Mouse (Mus musculus): ENCODE data around the gene Gabrb3. TPM values are rescaled to one million over a fixed set of nuclear protein-coding genes. Genes with fewer than 3 reads are reported as not detected.
"Not testable (repeated sequence)": the region's sequence is repeated elsewhere in the genome, so short reads cannot be mapped to it uniquely, and the experiment has no call there.

Gene Gabrb3
- polyA plus RNA-seq, 1 experiment from 2014 or later = not detected

- WGBS (ENCODE audit: insufficient replicate concordance) = 62% methylated on average over 7 of the region's 7 CpGs
- no peak overlapping the region for H3K4me2 ChIP-seq (ENCODE audit: low read depth, low read length)
- H3K9me3 ChIP-seq (replicated peaks; ENCODE audit: control insufficient read depth, low read length) = no peaks in the 10 kb centered on the region
Observed at GRCm38 (mm10) chr7:57706976-57707740, 287.7 kb downstream of the Gabrb3 start.

GRCm38 (mm10) chr7:57711709-57712108, 292.2 kb downstream of the Gabrb3 start:
- H3K4me3 ChIP-seq (ENCODE audit: low read depth, low read length) = no peak overlapping the region
- no peak overlapping the region for H3K4me2 ChIP-seq (ENCODE audit: low read depth, low read length)
- H3K4me1 ChIP-seq (ENCODE audit: control insufficient read depth, low read depth, low read length) = no peaks in the 10 kb centered on the region
- H3K27ac ChIP-seq (ENCODE audit: low read length) = no peak overlapping the region
- no peak overlapping the region for H3K9ac ChIP-seq (ENCODE audit: low read depth, low read length)
- H3K9me3 ChIP-seq (replicated peaks; ENCODE audit: control insufficient read depth, low read length) = no peaks in the 10 kb centered on the region
- ATAC-seq (ENCODE audit: low read depth) = no peak
- H3K27me3 ChIP-seq (ENCODE audit: control insufficient read depth, insufficient read depth, low read depth, low read length) = no peaks in the 10 kb centered on the region
- H3K36me3 ChIP-seq (ENCODE audit: control insufficient read depth, insufficient read depth) = no peaks in the 10 kb centered on the region

More at GRCm38 (mm10) chr7:57706976-57707740, 287.7 kb downstream of the Gabrb3 start:
- no peaks in the 10 kb centered on the region for H3K27me3 ChIP-seq (ENCODE audit: control insufficient read depth, insufficient read depth, low read depth, low read length)
- ATAC-seq (ENCODE audit: low read depth) = no peak
- no peaks in the 10 kb centered on the region for H3K36me3 ChIP-seq (ENCODE audit: control insufficient read depth, insufficient read depth)
- H3K4me3 ChIP-seq (ENCODE audit: low read depth, low read length) = no peak overlapping the region
- no peaks in the 10 kb centered on the region for H3K4me1 ChIP-seq (ENCODE audit: control insufficient read depth, low read depth, low read length)
- H3K27ac ChIP-seq (ENCODE audit: low read length) = no peak overlapping the region
- H3K9ac ChIP-seq (ENCODE audit: low read depth, low read length) = no peak overlapping the region

GRCm38 (mm10) chr7:57746836-57747235, 327.3 kb downstream of the Gabrb3 start:
- no peak for ATAC-seq (ENCODE audit: low read depth)
- Histone ChIP-seq H3K4me1 (ENCODE audit: control insufficient read depth, low read depth, low read length) (no peaks in the 10 kb centered on the region), H3K4me3 (ENCODE audit: low read depth, low read length) (no peak overlapping the region), H3K9me3 (replicated peaks; ENCODE audit: control insufficient read depth, low read length) (no peaks in the 10 kb centered on the region), H3K27me3 (ENCODE audit: control insufficient read depth, insufficient read depth, low read depth, low read length) (no peaks in the 10 kb centered on the region), H3K4me2 (ENCODE audit: low read depth, low read length) (no peak overlapping the region), H3K9ac (ENCODE audit: low read depth, low read length) (no peak overlapping the region), H3K27ac (ENCODE audit: low read length) (no peak overlapping the region), H3K36me3 (ENCODE audit: control insufficient read depth, insufficient read depth) (no peaks in the 10 kb centered on the region)
- 64% methylated on average over 2 of the region's 2 CpGs for WGBS (ENCODE audit: insufficient replicate concordance)

GRCm38 (mm10) chr7:57760466-57760865, 341.0 kb downstream of the Gabrb3 start:
- no peaks in the 10 kb centered on the region for H3K27me3 ChIP-seq (ENCODE audit: control insufficient read depth, insufficient read depth, low read depth, low read length)
- no peaks in the 10 kb centered on the region for H3K4me1 ChIP-seq (ENCODE audit: control insufficient read depth, low read depth, low read length)
- H3K9me3 ChIP-seq (replicated peaks; ENCODE audit: control insufficient read depth, low read length) = no peaks in the 10 kb centered on the region
- ATAC-seq (ENCODE audit: low read depth) = no peak
- no peak overlapping the region for H3K4me3 ChIP-seq (ENCODE audit: low read depth, low read length)
- H3K36me3 ChIP-seq (ENCODE audit: control insufficient read depth, insufficient read depth) = no peaks in the 10 kb centered on the region
- 66% methylated on average over 5 of the region's 5 CpGs for WGBS (ENCODE audit: insufficient replicate concordance)
- no peak overlapping the region for H3K4me2 ChIP-seq (ENCODE audit: low read depth, low read length)
- H3K9ac ChIP-seq (ENCODE audit: low read depth, low read length) = no peak overlapping the region
- H3K27ac ChIP-seq (ENCODE audit: low read length) = no peak overlapping the region

GRCm38 (mm10) chr7:57778754-57779153, 359.3 kb downstream of the Gabrb3 start:
- Histone ChIP-seq H3K9ac (ENCODE audit: low read depth, low read length) (no peak overlapping the region), H3K36me3 (ENCODE audit: control insufficient read depth, insufficient read depth) (no peaks in the 10 kb centered on the region), H3K27me3 (ENCODE audit: control insufficient read depth, insufficient read depth, low read depth, low read length) (no peaks in the 10 kb centered on the region), H3K9me3 (replicated peaks; ENCODE audit: control insufficient read depth, low read length) (no peaks in the 10 kb centered on the region), H3K4me1 (ENCODE audit: control insufficient read depth, low read depth, low read length) (no peaks in the 10 kb centered on the region), H3K27ac (ENCODE audit: low read length) (no peak overlapping the region), H3K4me3 (ENCODE audit: low read depth, low read length) (no peak overlapping the region), H3K4me2 (ENCODE audit: low read depth, low read length) (no peak overlapping the region)
- 52% methylated on average over 5 of the region's 5 CpGs for WGBS (ENCODE audit: insufficient replicate concordance)
- ATAC-seq (ENCODE audit: low read depth) = no peak

- not testable (repeated sequence) for ATAC-seq (ENCODE audit: low read depth); H3K27me3 ChIP-seq (ENCODE audit: control insufficient read depth, insufficient read depth, low read depth, low read length); H3K27ac ChIP-seq (ENCODE audit: low read length); H3K9ac ChIP-seq (ENCODE audit: low read depth, low read length); H3K4me2 ChIP-seq (ENCODE audit: low read depth, low read length); H3K4me1 ChIP-seq (ENCODE audit: control insufficient read depth, low read depth, low read length); H3K4me3 ChIP-seq (ENCODE audit: low read depth, low read length); H3K9me3 ChIP-seq (replicated peaks; ENCODE audit: control insufficient read depth, low read length); H3K36me3 ChIP-seq (ENCODE audit: control insufficient read depth, insufficient read depth)
- WGBS (ENCODE audit: insufficient replicate concordance) = 37% methylated on average over 2 of the region's 2 CpGs
Observed at GRCm38 (mm10) chr7:57786102-57786501, 366.6 kb downstream of the Gabrb3 start.

- ATAC-seq (ENCODE audit: low read depth) = no peak
- WGBS (ENCODE audit: insufficient replicate concordance) = 28% methylated on average over 2 of the region's 2 CpGs
- Histone ChIP-seq H3K9ac (ENCODE audit: low read depth, low read length) (no peak overlapping the region), H3K27ac (ENCODE audit: low read length) (no peak overlapping the region), H3K4me1 (ENCODE audit: control insufficient read depth, low read depth, low read length) (no peaks in the 10 kb centered on the region), H3K27me3 (ENCODE audit: control insufficient read depth, insufficient read depth, low read depth, low read length) (no peaks in the 10 kb centered on the region), H3K36me3 (ENCODE audit: control insufficient read depth, insufficient read depth) (no peaks in the 10 kb centered on the region), H3K4me2 (ENCODE audit: low read depth, low read length) (no peak overlapping the region), H3K4me3 (ENCODE audit: low read depth, low read length) (no peak overlapping the region), H3K9me3 (replicated peaks; ENCODE audit: control insufficient read depth, low read length) (no peaks in the 10 kb centered on the region)
Observed at GRCm38 (mm10) chr7:57787520-57787919, 368.0 kb downstream of the Gabrb3 start.

GRCm38 (mm10) chr7:57803266-57803665, 383.8 kb downstream of the Gabrb3 start:
- Histone ChIP-seq H3K9me3 (replicated peaks; ENCODE audit: control insufficient read depth, low read length) (no peaks in the 10 kb centered on the region), H3K27ac (ENCODE audit: low read length) (no peak overlapping the region), H3K27me3 (ENCODE audit: control insufficient read depth, insufficient read depth, low read depth, low read length) (no peaks in the 10 kb centered on the region), H3K4me2 (ENCODE audit: low read depth, low read length) (no peak overlapping the region), H3K9ac (ENCODE audit: low read depth, low read length) (no peak overlapping the region), H3K36me3 (ENCODE audit: control insufficient read depth, insufficient read depth) (no peaks in the 10 kb centered on the region), H3K4me3 (ENCODE audit: low read depth, low read length) (no peak overlapping the region), H3K4me1 (ENCODE audit: control insufficient read depth, low read depth, low read length) (no peaks in the 10 kb centered on the region)
- 67% methylated on average over 1 of the region's 1 CpGs for WGBS (ENCODE audit: insufficient replicate concordance)
- ATAC-seq (ENCODE audit: low read depth) = no peak

- no peak overlapping the region for H3K4me3 ChIP-seq (ENCODE audit: low read depth, low read length)
- H3K9ac ChIP-seq (ENCODE audit: low read depth, low read length) = no peak overlapping the region
- WGBS (ENCODE audit: insufficient replicate concordance) = 59% methylated on average over 1 of the region's 1 CpGs
- H3K4me2 ChIP-seq (ENCODE audit: low read depth, low read length) = no peak overlapping the region
- H3K9me3 ChIP-seq (replicated peaks; ENCODE audit: control insufficient read depth, low read length) = no peaks in the 10 kb centered on the region
- H3K4me1 ChIP-seq (ENCODE audit: control insufficient read depth, low read depth, low read length) = no peaks in the 10 kb centered on the region
- no peak for ATAC-seq (ENCODE audit: low read depth)
- H3K36me3 ChIP-seq (ENCODE audit: control insufficient read depth, insufficient read depth) = no peaks in the 10 kb centered on the region
- H3K27ac ChIP-seq (ENCODE audit: low read length) = no peak overlapping the region
- H3K27me3 ChIP-seq (ENCODE audit: control insufficient read depth, insufficient read depth, low read depth, low read length) = no peaks in the 10 kb centered on the region
Observed at GRCm38 (mm10) chr7:57813716-57814115, 394.2 kb downstream of the Gabrb3 start.
